31 mouse cellular contexts compared by ENCODE assay signal in genomic region chr1:93642692-93643091, GRCm38 (mm10). TPM values are rescaled to one million over a fixed set of nuclear protein-coding genes. Genes with fewer than 3 reads are reported as not detected.
"Had no signal": no experiment of that assay in that cellular context is flagged by ENCODE, and none has a peak within 500 bp of the region (broad histone marks: within the 10 kb centered on the region; RNA-seq: fewer than 3 reads in every experiment).

No protein-coding gene starts in this region.

- H3K4me3 ChIP-seq: heart, embryonic 10.5 days; heart, embryonic 12.5 days; heart, embryonic 13.5 days; heart, embryonic 15.5 days; hindbrain, embryonic 10.5 days; hindbrain, embryonic 12.5 days; hindbrain, embryonic 13.5 days; hindbrain, embryonic 15.5 days; intestine, embryonic 15.5 days; kidney, embryonic 15.5 days; layer of hippocampus, adult 2 months had no signal

- H3K9ac ChIP-seq: heart, embryonic 12.5 days; heart, embryonic 13.5 days; heart, embryonic 15.5 days; hindbrain, embryonic 12.5 days; hindbrain, embryonic 13.5 days; hindbrain, embryonic 14.5 days; hindbrain, embryonic 15.5 days; intestine, embryonic 15.5 days; kidney, embryonic 15.5 days had no signal

- H3K27me3 ChIP-seq: heart, embryonic 12.5 days; heart, embryonic 13.5 days; heart, embryonic 15.5 days; hindbrain, embryonic 12.5 days; hindbrain, embryonic 13.5 days; hindbrain, embryonic 15.5 days; intestine, embryonic 15.5 days; kidney, embryonic 15.5 days had no signal

- H3K4me1 ChIP-seq: heart, embryonic 10.5 days; heart, embryonic 12.5 days; heart, embryonic 13.5 days; heart, embryonic 15.5 days; hindbrain, embryonic 10.5 days; hindbrain, embryonic 12.5 days; hindbrain, embryonic 13.5 days; hindbrain, embryonic 15.5 days; intestine, embryonic 15.5 days; kidney, embryonic 15.5 days had no signal

- DNase-seq: heart, postnatal 10 days; heart, postnatal 14 days; heart, postnatal 36 days; heart, postnatal 4 days; kidney, adult 11 months; kidney, adult 18-20 months; kidney, adult 2 months; kidney, adult 8-10 months; kidney, adult 9 months; kidney, postnatal 10 days; kidney, postnatal 14 days; kidney, postnatal 25 days; kidney, postnatal 36 days; kidney, postnatal 4 days; layer of hippocampus, adult 9-11 months; layer of hippocampus, postnatal 36 days had no signal

- H3K27ac ChIP-seq: heart, embryonic 10.5 days; heart, embryonic 13.5 days; heart, embryonic 15.5 days; hindbrain, embryonic 10.5 days; hindbrain, embryonic 12.5 days; hindbrain, embryonic 13.5 days; hindbrain, embryonic 14.5 days; hindbrain, embryonic 15.5 days; hindbrain, postnatal 0 days; intestine, embryonic 15.5 days; kidney, embryonic 15.5 days; kidney, postnatal 0 days; layer of hippocampus, adult 2 months had no signal

- H3K9me3 ChIP-seq: heart, embryonic 10.5 days; heart, embryonic 12.5 days; heart, embryonic 13.5 days; heart, embryonic 15.5 days; hindbrain, embryonic 12.5 days; hindbrain, embryonic 13.5 days; hindbrain, embryonic 15.5 days; intestine, embryonic 15.5 days; kidney, embryonic 15.5 days had no signal

- H3K36me3 ChIP-seq: heart, embryonic 10.5 days; heart, embryonic 12.5 days; heart, embryonic 13.5 days; heart, embryonic 15.5 days; hindbrain, embryonic 10.5 days; hindbrain, embryonic 12.5 days; hindbrain, embryonic 13.5 days; hindbrain, embryonic 15.5 days; intestine, embryonic 15.5 days; kidney, embryonic 15.5 days had no signal

RNA-seq across cellular contexts. Expression of gene Bok, which starts 42.8 kb away (rescaled TPM):
- polyA plus RNA-seq: inflammation-experienced regulatory T-cells, adult 6 months had no signal
